Mouse (Mus musculus): ENCODE data around the gene Klhl7.
"Not testable (repeated sequence)": the region's sequence is repeated elsewhere in the genome, so short reads cannot be mapped to it uniquely, and the experiment has no call there.

The Klhl7 gene

DNA sequence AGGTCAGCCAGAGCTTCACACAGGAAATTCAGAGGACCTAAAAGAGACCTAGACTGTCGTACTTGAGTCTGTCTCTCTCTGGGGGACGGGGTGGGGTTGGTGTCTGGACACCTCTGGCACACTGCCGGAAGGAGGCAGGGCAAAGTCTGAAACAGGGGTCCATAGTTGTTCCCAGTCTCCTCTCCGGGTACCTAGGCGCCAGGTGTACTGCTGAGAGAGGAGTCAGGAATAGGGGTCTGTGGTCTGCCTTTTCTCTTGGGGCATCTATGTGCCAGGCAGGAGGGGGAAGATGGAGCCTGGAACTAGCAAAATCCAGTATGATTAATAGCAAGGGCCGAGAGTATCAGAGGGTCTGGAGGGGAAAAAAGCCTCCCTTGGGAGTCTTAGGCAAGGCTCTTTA is 5.0 kb upstream of the Klhl7 start:
- no peak for DNase-seq (ENCODE audit: low read depth, low spot score)

DNA sequence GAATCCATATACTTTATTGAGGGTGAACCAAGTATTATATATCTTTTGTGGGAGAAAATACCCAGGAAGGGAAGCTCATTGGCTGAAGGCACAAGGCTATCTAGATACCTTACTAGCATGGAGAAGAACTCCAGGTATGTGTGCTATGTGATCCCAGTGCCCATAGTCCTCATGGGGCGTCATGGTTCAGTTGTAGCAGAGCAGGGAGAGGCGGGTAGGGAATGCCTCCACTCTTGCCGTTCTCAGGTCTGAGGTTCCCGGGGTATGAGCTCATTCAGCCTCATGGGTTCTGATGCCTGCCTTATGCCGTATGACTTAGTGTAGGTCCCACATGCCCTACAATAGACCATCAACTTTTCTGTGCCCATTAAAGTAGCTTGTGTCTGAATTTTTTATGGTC is 4.5 kb upstream of the Klhl7 start:
- no peak for DNase-seq (ENCODE audit: low read depth, low spot score)

DNA sequence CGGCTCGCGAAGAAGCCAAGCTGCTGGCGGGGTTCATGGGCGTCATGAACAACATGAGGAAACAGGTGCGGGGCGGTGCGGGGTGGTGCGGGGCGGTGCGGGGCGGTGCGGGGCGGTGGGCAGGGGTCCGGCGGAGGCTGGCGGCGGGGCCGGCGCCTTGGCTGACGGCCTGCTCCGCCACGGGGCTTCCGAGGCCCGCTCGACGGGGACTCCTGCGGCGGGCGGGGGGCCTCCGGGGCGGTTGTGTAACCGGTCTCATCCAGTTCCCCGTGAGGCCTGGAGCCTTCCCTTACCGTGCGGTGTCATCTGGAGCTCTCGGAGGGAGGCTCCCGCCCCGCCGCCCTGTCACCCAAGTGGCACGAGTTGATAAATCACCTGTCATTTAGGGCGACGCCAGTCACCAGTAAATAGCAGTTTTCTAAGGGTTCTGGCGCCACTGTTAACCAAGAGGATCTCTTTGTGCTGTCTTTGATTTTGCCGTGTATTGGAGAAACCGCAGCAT is 456 bp downstream of the Klhl7 start:
- peak; percentile 56 for DNase-seq (ENCODE audit: low read depth, low spot score)

DNA sequence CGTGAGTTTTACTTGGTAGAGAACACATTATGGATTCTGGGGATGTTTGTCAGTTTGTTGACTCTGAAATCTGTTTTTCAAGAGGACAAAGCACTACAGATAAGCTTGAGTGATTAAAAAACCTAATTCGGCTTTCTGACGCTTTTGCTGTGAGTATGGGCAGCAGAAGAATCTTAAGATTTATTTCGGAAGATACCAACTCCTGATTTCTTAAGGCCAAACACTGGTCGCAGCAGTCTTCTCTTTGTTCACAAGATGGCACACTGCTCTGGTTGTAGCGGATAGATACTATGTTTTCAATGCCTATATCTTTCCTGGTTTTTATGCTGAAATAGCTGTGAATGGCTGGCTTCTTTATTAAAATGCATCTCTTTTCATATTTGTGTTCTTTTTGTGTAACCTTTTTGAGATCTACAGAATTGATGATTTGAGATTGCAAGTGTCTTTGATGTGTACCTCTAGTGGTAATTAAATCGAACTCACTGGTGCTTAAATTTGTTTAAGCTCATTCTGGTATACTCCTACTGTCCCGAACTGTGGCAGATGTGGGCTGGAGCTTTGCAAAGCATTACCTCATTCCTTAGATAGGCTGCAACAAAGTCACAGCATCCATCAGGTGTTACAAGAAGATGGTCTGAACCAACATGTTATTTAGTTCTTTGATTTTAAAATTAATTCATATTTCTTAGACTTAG is 1.2 kb downstream of the Klhl7 start:
- DNase-seq (ENCODE audit: low read depth, low spot score): peak; percentile 68

DNA sequence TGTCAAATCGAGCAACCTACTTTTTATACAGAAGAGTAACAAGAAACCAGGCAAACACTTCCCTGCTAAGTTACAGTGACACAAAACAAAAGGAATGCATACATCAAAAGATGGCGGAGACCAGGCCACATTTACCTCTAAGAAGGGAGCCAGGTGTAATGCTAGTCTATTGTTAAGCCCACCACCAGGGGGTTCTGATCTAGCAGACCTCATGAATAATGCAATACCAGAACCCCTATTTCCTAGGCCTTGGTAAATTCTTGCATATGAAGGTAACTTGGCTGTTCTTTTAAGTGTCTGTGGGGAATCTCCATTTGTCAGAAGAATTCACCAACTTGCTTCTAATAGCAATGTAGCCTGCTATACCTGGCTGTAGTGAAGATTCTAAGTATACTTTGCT is 2.8 kb downstream of the Klhl7 start:
- DNase-seq (ENCODE audit: low read depth, low spot score): not testable (repeated sequence)

DNA sequence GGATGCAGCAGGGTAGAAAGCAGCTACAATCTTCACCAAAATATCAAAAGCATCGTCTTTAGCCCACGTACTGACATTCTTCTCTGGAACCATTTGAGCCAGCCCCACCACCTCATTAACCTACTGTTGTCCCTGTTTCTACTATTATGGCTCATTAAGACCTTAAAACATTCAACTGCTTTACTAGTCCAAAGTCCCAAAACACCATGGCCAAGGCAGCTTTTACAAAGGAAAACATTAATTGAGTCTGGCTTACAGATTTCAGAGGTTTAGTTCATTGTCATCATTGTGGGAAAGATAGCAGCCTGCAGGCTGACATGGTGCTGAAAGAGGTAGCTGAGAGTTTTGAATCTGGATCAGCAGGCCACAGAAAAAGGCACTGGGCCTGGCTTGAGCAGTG is 3.4 kb downstream of the Klhl7 start:
- no peak for DNase-seq (ENCODE audit: low read depth, low spot score)

DNA sequence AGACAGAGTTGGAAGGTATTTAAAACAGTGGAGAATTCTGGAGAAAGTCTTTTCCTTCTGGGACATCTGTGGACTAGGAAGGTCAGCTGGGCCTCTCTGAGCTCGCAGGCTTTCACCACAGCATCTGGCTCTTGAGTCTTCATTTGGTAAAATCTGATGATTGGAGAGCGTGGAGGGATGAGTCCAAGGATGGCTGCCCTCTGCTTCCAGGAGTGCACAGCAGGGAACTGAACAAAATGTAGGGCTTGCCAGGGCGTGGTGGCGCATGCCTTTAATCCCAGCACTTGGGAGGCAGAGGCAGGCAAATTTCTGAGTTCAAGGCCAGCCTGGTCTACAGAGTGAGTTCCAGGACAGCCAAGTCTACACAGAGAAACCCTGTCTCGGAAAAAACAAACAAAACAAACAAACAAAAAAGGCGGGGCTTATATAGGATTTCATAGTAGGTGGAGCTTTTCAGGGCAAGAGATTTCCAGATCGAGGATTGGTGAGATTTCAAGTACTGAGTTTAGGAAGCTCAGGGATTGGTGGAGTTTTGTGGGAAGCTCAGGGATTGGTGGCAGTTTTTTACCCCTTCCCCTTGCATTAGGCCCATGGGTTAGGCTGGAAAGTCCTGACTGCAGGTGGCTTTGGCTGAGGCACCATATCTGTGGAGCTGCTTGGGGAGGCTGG is 6.8 kb downstream of the Klhl7 start:
- no peak for DNase-seq (ENCODE audit: low read depth, low spot score)

DNA sequence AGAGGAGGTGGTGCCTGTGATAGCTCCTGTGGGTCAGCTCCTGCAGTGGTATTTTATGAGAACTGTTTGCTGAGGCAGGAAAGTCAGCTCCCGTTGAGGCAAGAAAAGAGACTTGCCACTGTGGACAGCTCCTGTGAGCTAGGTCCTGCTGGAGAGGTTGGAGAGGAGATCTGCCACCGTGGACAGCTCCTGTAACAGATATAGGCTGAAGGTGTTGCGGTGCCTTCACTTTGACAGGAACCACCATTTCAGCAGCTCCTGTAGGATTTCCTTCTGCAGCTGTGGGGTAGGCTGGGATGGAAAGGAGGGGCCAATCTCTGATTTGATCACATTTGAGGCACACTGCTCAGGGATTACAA is 7.3 kb downstream of the Klhl7 start:
- DNase-seq (ENCODE audit: low read depth, low spot score): peak; percentile 53

DNA sequence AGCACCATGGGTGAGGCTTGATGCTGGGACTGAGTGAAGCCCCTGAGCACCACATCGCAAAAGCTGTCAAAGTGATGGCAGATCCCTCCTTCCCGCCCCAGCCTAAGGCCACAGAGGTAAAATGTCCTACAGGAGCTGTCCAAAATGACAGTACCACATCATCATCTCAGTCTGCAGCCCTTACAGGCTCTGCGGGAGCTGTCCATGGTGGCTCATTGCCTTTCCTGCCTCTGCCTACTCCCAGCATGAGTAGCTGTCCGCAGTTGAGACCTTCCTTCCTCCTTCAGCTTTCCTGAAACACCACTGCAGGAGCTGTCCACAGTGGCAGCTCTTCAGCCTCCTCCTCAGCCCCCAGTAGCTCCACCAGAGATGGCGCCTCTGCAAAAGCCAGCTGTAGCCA is 9.7 kb downstream of the Klhl7 start:
- DNase-seq (ENCODE audit: low read depth, low spot score): peak; percentile 86

DNA sequence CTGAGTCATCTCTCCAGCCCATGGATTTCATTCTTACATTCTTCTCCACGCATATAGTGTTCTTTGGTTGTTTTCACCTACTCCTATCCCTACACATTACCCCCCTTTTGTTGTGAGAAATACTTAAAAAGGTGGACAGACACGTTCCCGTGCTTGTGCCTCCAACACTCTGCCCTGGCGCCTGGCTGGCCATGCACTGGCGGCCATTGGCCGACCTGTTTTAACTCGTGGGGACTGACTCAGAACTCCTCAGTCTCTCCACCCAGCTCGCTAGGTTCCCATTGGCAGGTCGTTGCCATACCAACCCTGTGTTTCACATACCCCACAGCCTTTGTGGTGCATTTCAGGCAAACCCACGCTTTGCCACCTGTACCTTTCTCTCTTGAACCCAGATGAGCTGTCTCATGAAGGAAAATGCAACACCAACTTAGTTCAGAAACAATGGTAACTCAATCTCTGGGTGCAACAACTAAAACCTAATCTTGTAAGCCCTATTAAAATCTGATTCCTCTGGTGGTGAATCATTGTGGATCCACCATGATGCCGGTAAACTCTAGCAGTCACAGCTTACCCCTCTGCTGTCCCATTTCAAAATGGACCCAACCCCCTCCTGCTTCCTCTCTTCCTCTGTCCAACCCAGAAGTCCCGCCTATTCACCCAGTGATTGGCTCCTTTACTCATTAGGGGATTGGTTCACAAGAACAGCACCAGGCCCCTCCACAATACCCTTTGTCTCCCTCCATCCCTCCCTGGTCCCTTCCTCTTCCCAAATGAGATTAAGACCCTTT is 11.9 kb downstream of the Klhl7 start:
- peak; percentile 33 for DNase-seq (ENCODE audit: low read depth, low spot score)

DNA sequence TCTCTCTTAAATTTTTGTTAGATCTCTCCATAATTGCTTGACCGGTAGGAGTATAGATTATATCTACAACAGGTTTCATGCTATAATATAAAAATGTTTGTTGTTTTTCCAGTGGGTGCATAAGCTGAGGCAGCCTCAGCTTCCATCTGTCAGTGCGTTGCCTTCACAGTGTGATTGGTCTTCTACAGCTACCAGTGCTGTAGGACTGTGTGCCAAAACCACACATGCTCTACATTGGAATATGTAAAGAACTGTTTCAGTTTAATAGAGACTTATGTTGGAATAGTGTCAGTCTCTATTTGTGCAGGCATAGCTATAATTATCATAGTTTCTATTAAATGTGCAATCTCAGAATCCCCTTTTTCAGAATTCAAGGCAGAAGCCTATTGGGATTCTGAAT is 21.8 kb downstream of the Klhl7 start:
- no peak for DNase-seq (ENCODE audit: low read depth, low spot score)

DNA sequence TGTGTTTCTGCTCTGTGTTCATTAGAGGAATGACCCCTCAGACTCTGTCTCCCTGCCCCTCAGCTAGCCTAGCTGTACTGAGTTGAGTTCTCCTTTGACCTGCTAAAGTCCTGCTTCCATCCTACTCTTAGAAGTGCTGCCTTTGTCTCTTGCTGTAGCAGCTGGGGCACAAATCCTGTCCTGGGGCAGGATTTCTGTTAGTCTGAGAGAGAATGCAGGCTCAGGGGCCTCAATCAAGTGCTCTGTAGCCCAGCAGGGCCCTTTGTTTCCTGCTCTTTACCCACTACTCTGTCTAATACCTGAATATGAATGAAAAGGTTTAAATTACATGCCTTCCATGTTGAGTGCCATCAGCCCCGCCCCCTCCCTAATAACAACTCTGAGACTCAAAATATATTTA is 23.8 kb downstream of the Klhl7 start:
- no peak for DNase-seq (ENCODE audit: low read depth, low spot score)

DNA sequence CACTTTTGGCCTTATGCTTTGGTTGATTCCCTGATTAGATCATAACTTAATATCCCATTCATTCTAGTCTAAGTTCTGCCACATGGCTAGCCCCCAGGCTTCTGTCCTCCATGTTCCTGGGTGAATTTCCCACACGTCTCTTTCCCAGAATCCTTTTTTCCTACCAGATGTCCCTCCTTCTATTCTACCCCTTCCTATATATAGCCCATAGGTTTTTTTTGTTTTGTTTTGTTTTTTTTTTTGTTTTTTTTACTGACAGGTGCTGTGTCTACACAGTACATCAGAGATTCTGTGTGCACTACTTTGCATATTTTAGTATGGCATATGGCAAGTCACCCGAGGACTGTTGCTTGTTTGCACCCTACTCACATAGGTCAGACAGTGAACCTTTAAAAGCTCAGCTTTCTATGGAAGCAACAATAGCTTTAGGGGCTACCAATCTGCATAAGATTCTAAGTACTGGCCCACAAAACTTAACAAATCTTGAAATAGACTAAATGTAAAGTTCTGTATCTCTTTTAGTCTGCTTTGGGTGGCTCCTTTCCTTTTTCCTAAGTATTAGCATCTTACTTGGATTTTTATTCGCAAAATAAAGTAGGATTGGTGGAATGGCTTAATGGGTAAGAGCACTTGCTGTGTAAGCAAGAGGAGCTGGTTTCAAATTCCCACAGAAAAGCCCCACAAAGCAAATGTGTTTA is 24.3 kb downstream of the Klhl7 start:
- DNase-seq (ENCODE audit: low read depth, low spot score): no peak

DNA sequence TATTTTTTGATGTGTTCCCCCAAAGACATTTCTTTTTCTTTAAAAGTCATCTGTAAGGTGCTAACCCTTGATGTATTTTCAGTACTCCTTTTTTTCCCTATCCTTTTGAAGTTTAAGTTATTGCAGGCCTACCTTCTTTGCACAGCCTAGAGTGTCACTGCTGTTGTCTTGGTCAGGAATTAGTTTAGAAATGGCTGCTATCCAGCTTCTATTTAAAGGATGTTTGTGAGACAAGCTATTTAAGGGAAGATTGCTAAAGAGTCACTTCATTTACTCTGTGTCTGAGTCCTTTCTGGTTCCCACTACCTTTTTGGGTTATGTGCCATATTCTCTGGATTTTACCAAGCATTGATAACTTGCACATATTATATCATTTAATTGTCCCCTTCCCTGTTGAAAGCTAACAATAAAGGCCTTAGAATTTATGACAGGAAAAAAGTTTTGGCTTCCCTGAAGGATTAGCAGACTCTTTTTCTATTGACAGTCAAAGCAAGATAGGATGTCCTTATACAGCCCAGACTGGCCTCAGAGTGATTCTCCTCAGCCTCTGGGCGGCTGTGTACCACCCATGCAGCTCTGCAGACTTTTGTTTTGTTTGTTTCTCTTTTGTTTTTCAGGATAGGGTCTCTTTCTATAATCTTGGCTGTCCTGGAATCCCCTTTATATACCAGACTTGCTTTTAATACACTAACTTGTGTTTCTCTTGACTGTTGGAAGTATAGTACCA is 25.7 kb downstream of the Klhl7 start:
- no peak for DNase-seq (ENCODE audit: low read depth, low spot score)

DNA sequence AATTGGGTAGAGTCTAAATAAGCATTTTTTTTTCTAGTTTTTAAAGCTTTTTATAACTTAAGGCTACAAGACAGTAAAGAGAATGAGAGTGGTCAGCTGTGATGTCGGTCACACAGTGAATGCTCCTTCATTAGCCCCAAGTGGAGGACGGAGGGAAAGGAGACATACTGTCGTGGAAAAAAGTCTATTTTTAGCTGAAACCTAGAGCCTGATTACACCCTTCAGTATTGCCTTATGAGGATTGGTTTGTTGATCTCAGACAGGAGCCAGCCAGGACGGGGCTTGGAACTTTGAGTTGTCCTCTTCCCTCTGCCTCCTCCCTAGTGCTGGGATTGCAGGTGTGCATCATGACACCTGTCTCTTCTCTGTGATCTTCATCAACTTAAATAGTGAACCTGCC is 26.6 kb downstream of the Klhl7 start:
- DNase-seq (ENCODE audit: low read depth, low spot score): no peak

DNA sequence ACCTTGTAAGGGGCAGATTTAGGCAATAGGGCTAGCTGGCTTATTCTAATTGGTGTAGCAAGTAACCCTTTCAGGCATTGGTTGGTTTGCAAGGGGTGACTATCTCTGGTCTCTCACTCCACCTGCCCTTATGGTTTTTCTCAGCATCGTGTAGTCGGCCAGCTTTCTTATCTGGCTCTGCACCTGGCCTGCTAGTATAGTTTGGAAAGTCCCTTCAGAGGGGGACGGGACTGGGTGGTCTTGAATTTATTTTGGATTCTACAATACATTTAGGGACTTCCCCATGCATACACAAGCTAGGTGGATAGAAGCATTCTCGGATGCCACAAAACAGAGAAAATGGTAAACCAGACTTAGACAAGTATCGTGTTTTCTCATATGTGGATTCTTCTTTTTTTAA is 46.6 kb downstream of the Klhl7 start:
- no peak for DNase-seq (ENCODE audit: low read depth, low spot score)

DNA sequence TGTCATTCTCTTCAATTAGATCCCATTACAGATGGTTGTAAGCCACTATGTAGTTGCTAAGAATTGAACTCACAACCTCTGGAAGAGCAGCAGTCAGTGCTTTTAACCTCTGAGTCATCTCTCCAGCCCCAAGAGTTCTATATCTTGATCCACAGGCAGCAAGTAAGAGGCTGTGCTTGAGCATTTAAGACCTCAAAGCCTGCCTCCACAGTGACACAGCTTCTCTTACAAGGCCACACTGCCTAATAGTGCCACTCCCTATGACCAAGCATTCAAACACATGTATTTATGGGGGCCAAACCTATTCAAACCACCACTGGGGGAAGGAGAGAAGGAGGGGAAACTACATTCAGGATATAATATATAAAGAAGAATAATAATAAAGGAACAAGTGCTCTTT is 51.8 kb downstream of the Klhl7 start:
- DNase-seq (ENCODE audit: low read depth, low spot score): no peak

DNA sequence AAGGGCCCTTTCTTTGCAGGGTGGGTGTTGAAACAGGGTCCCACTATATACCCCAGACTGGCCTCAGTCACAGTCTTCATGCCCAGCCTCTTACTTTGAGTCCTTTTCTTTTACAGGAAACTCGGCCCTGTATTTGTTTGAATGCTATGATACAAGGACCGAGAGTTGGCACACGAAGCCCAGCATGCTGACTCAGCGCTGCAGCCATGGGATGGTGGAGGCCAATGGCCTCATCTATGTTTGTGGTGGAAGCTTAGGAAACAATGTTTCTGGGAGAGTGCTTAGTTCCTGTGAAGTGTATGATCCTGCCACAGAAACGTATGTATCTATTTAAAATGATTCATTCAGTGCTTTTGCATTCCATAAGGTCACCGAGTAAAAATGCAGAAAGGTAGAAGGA is 56.4 kb downstream of the Klhl7 start:
- DNase-seq (ENCODE audit: low read depth, low spot score): no peak

DNA sequence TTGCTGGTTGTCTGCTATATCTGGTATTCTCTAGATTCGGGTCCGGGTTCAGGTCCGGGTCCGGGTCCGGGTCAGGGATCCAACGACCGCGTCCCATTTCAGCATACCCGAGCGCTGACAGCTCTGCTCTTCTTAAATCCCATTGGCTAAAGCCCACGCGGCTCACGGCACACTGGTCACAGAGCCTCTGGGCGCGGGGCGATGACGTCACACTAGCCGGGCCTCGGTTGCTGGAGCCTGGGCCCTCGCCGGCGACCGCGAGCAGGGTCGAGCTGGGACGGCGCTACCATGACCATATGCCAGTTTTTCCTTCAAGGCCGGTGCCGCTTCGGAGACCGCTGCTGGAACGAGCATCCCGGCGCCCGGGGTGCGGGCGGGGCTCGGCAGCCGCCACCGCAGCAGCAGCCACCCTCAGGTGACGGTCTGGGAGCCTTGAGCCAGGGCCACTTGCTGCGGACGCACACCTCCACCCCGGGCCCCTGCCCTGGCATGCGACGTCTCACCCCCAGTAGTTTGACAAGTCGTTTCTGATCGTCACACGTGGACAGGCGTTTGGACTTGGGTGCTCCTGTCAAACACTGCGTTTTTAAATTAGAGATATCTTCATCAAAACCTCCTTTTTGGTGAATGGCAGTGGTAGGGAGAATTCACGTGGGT is 64.5 kb downstream of the Klhl7 start, which contains the start of gene Nupl2:
TSS of gene Nupl2 (plus strand) at position 175 of the 657 bp plus-strand sequence.
- peak; percentile 96 for DNase-seq (ENCODE audit: low read depth, low spot score)

DNA sequence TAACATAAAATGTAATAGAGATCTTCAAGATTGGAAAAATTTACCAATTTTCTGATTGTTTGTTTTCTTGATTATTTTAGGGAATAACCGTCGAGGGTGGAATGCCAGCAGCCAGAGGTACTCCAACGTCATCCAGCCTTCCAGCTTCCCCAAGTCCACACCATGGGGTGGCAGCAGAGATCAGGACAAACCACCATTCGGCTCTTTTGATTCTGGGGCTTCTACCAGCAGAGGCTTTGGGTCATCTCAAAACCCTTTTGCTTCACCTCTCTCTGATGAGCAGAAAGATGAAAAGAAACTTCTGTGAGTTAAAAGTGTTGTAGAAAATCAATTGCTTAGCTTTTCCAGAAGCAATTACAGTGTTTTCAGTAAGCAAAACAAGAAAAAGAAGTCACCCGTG is 66.9 kb downstream of the Klhl7 start:
- DNase-seq (ENCODE audit: low read depth, low spot score): peak; percentile 56

DNA sequence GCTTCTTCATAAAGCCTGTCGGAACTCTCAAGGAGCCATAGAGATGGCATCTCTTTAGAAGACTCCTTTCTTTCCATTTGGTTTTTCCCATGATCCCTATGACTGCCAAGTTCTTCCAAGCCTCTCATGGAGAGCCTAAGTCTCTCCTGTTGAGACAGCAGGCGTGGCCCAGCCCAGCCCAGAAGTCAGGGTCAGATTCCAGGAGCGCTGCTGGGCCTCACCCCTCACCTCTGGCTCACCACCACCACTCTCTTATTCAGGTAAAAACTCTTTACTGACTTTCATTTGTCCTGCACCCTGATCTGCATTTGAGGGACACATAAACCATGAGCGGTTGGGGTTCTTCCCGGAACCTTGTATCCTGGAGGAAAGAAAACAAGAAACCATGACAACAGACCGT is 69.5 kb downstream of the Klhl7 start:
- DNase-seq (ENCODE audit: low read depth, low spot score): no peak

Data from 3T3-L1 (cell line).